16 mouse cellular contexts compared by ENCODE assay signal in genomic region chr5:124244449-124244848, GRCm38 (mm10). TPM values are rescaled to one million over a fixed set of nuclear protein-coding genes. Genes with fewer than 3 reads are reported as not detected.
DNase-seq lines count a peak whose midpoint lies in the region; ATAC-seq lines count a peak whose summit lies in the region.
"Had no signal": no experiment of that assay in that cellular context is flagged by ENCODE, and none has a peak within 500 bp of the region (broad histone marks: within the 10 kb centered on the region; RNA-seq: fewer than 3 reads in every experiment).

No protein-coding gene starts in this region.

- no peaks in the 10 kb centered on the region for H3K9me3 ChIP-seq in heart, embryonic 10.5 days
- no peaks in the 10 kb centered on the region for H3K9me3 ChIP-seq in heart, embryonic 12.5 days (replicated peaks)
- no peaks in the 10 kb centered on the region for H3K9me3 ChIP-seq in hindbrain, embryonic 12.5 days (replicated peaks)
- H3K9me3 ChIP-seq: embryonic facial prominence, embryonic 10.5 days; embryonic facial prominence, embryonic 12.5 days; forebrain, embryonic 13.5 days; forebrain, embryonic 15.5 days had no signal

- peaks cover 69% of the 10 kb centered on the region for H3K4me1 ChIP-seq in heart, embryonic 10.5 days
- peaks cover 67% of the 10 kb centered on the region for H3K4me1 ChIP-seq in heart, embryonic 12.5 days (replicated peaks)
- H3K4me1 ChIP-seq in brown adipose tissue, adult 24 weeks (ENCODE audit: control insufficient read depth, insufficient read depth, insufficient read length, low read length), result peaks cover 28% of the 10 kb centered on the region
- peaks cover 40% of the 10 kb centered on the region for H3K4me1 ChIP-seq in hindbrain, embryonic 12.5 days

- peak overlapping the region; percentile 53; the same call in 1 of the 2 replicates for H3K27ac ChIP-seq in heart, embryonic 10.5 days
- H3K27ac ChIP-seq in heart, embryonic 12.5 days (ENCODE audit: poor library complexity, severe bottlenecking), result no peak overlapping the region
- H3K27ac ChIP-seq in brown adipose tissue, adult 24 weeks (replicated peaks; ENCODE audit: low read depth, low read length), result peak overlapping the region; percentile 3; the same call in 1 of the 2 replicates
- H3K27ac ChIP-seq in hindbrain, embryonic 12.5 days, result no peak overlapping the region
- H3K27ac ChIP-seq: embryonic facial prominence, embryonic 10.5 days; embryonic facial prominence, embryonic 12.5 days; forebrain, embryonic 13.5 days; forebrain, embryonic 15.5 days had no signal

- peak; percentile 68 for DNase-seq in heart, adult 11 months
- DNase-seq in heart, postnatal 10 days, result no peak
- DNase-seq in heart, embryonic 10.5 days (ENCODE audit: low spot score), result no peak
- DNase-seq: adrenal gland, postnatal 10 days; adrenal gland, postnatal 25 days; cerebellum, adult 11-12 months; cerebellum, adult 9-10 months; cerebellum, postnatal 10 days; cerebellum, postnatal 25 days had no signal

- no peak overlapping the region for H3K4me3 ChIP-seq in heart, embryonic 10.5 days
- H3K4me3 ChIP-seq in heart, embryonic 12.5 days, result no peak overlapping the region
- no peak overlapping the region for H3K4me3 ChIP-seq in brown adipose tissue, adult 24 weeks (ENCODE audit: insufficient read depth, low read depth, low read length)
- no peak overlapping the region for H3K4me3 ChIP-seq in hindbrain, embryonic 12.5 days
- H3K4me3 ChIP-seq: embryonic facial prominence, embryonic 10.5 days; embryonic facial prominence, embryonic 12.5 days; forebrain, embryonic 13.5 days; forebrain, embryonic 15.5 days had no signal

- H3K9ac ChIP-seq in heart, embryonic 12.5 days, result no peak overlapping the region
- no peak overlapping the region for H3K9ac ChIP-seq in hindbrain, embryonic 12.5 days
- H3K9ac ChIP-seq: embryonic facial prominence, embryonic 12.5 days; forebrain, embryonic 13.5 days; forebrain, embryonic 15.5 days had no signal

- ATAC-seq in heart, embryonic 12.5 days (ENCODE audit: insufficient number of reproducible peaks, low FRiP score), result no peak
- ATAC-seq in hindbrain, embryonic 12.5 days (ENCODE audit: low FRiP score), result no peak
- ATAC-seq: forebrain, embryonic 13.5 days; forebrain, embryonic 15.5 days had no signal

- intact Hi-C loops in heart, postnatal 10 days (cut with DNase I), result no loop called here

- H3K4me2 ChIP-seq in heart, embryonic 12.5 days, result no peak overlapping the region
- H3K4me2 ChIP-seq in hindbrain, embryonic 12.5 days (replicated peaks), result no peak overlapping the region
- H3K4me2 ChIP-seq: embryonic facial prominence, embryonic 12.5 days; forebrain, embryonic 13.5 days; forebrain, embryonic 15.5 days had no signal

- H3K36me3 ChIP-seq in heart, embryonic 10.5 days, result peaks cover 39% of the 10 kb centered on the region
- peaks cover 18% of the 10 kb centered on the region for H3K36me3 ChIP-seq in heart, embryonic 12.5 days
- H3K36me3 ChIP-seq in hindbrain, embryonic 12.5 days, result 0 out of 2 replicates have a peak, but pooled peaks cover 6% of the 10 kb centered on the region

- no peaks in the 10 kb centered on the region for H3K27me3 ChIP-seq in heart, embryonic 10.5 days (ENCODE audit: insufficient read depth, poor library complexity, severe bottlenecking)
- H3K27me3 ChIP-seq in heart, embryonic 12.5 days (replicated peaks), result no peaks in the 10 kb centered on the region
- no peaks in the 10 kb centered on the region for H3K27me3 ChIP-seq in hindbrain, embryonic 12.5 days
- H3K27me3 ChIP-seq: forebrain, embryonic 15.5 days had no signal

- 92% methylated on average over 8 of the region's 8 CpGs for whole genome bisulfite sequencing in heart, embryonic 10.5 days
- 90% methylated on average over 8 of the region's 8 CpGs for WGBS in heart, embryonic 12.5 days
- 92% methylated on average over 8 of the region's 8 CpGs for whole genome bisulfite sequencing in hindbrain, embryonic 12.5 days

RNA-seq across cellular contexts. Expression of gene Pitpnm2, which starts 5.1 kb away (rescaled TPM):
- total RNA-seq in heart, postnatal 10 days (2021), result 10 to 100 TPM; 54.2 to 58.3 TPM
- 4.8 and 6.1 TPM in 2 replicates for polyA plus RNA-seq in heart, embryonic 10.5 days (2016; fragmentation: Nextera tagmentation; extraction: Ambion mirVana)
- 7.5 and 7.8 TPM in 2 replicates for polyA plus RNA-seq in heart, embryonic 12.5 days (2016; fragmentation: Nextera tagmentation; extraction: Ambion mirVana)
- polyA plus RNA-seq in brown adipose tissue, adult 24 weeks (2012; ENCODE audit: insufficient read depth, insufficient read length, missing spikeins), result 20.3 and 21.8 TPM in 2 replicates
- 6.9 and 7.0 TPM in 2 replicates for polyA plus RNA-seq in hindbrain, embryonic 12.5 days (2016; fragmentation: Nextera tagmentation; extraction: Ambion mirVana)

Comparison
In these comparisons a context has a peak if more than half of its experiments do, and no peak if none do; other contexts are left out.
1. H3K27ac ChIP-seq: peak in heart, embryonic 10.5 days (single experiment) and brown adipose tissue, adult 24 weeks (single experiment); none in heart, embryonic 12.5 days (single experiment) and hindbrain, embryonic 12.5 days (single experiment).